Mouse (Mus musculus) megakaryocyte, embryonic 14.5 days (primary cell): Measurements from ENCODE around the gene Vim.

Experiments used
- FLI1 ChIP-seq: IDR thresholded peaks from 2 replicates; pipeline ENCODE4 v1.6.1; 2012; ENCODE audit warnings: low read length, inconsistent platforms, mixed read lengths
- GATA1 ChIP-seq: IDR thresholded peaks from 3 replicates; pipeline ENCODE4 v1.6.1; 2012; ENCODE audit warnings: mixed read lengths, low read length, inconsistent platforms, borderline replicate concordance

- no peak for TF ChIP-seq FLI1
- no peak for TF ChIP-seq GATA1
These were observed 1.6 kb downstream of the Vim start for GRCm38 (mm10) chr2:13575287-13575801.
